ENCODE assay signal across 7 mouse cellular contexts in the genomic region with DNA sequence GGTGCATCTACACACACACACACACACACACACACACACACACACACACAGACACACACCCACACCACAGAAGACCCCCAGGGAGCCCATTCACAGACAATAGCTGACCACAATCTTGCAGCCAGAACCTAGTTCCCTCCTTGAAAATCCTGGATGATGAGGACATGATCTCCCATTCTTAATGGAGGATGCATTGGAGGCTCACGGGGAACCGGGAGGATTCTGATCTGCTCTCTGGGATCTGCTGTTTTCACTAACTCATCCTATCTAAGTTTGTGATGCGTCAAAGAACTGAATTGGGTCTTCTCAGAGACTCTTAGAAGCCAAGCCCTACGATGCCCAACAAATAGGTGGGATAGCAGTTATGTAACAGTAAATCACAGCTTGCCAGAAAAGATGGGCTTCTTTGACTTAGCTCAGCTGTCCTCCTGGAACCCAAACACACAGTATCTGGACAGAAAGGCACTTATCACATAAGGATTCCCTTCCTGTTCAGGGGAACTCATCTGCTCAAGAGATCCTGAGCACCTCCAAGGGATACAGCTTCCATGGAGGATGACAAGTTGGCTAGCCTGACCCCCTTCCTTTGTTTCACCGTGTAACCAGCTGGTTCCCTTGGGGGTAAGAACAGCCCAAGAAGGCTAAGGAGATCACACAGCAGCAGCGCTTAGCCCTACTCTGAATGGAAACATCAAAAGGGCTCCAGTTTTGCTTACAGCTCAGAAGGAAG. TPM values are rescaled to one million over a fixed set of nuclear protein-coding genes. Genes with fewer than 3 reads are reported as not detected.
A peak's percentile ranks its signal among the peaks of the same experiment; 100 is the strongest.
DNase-seq lines count a peak whose midpoint lies in the region; ATAC-seq and TF ChIP-seq lines count a peak whose summit lies in the region.

No protein-coding gene starts in this region.

- peak overlapping the region; percentile 47 for H3K4me3 ChIP-seq in lung, embryonic 15.5 days
- H3K4me3 ChIP-seq in intestine, embryonic 14.5 days (ENCODE audit: low read depth, low read length), result peak overlapping the region; percentile 43
- H3K4me3 ChIP-seq in olfactory bulb, adult 2 months (ENCODE audit: insufficient read depth, low read depth, low read length), result peak overlapping the region; percentile 68

- no peaks in the 10 kb centered on the region for H3K9me3 ChIP-seq in lung, embryonic 15.5 days
- H3K9me3 ChIP-seq in intestine, embryonic 14.5 days (ENCODE audit: control insufficient read depth, low read length), result no peaks in the 10 kb centered on the region

- no peak for DNase-seq in lung, postnatal 36 days
- DNase-seq in embryo, embryonic 10 days (ENCODE audit: low spot score), result peak; percentile 42
- DNase-seq in intestine, embryonic 14.5 days (ENCODE audit: low spot score), result no peak
- DNase-seq in thymus, postnatal 4 days, result no peak

- peak overlapping the region; percentile 40; the same call in 1 of the 2 replicates for H3K9ac ChIP-seq in lung, embryonic 15.5 days
- H3K9ac ChIP-seq in intestine, embryonic 14.5 days (ENCODE audit: low read length), result peak overlapping the region; percentile 36

- peaks cover 6% of the 10 kb centered on the region; the same call in 1 of the 2 replicates for H3K27me3 ChIP-seq in lung, embryonic 15.5 days
- no peaks in the 10 kb centered on the region for H3K27me3 ChIP-seq in intestine, embryonic 14.5 days (replicated peaks; ENCODE audit: control insufficient read depth, insufficient read depth, low read length)

- H3K4me1 ChIP-seq in lung, embryonic 15.5 days, result peaks cover 11% of the 10 kb centered on the region
- H3K4me1 ChIP-seq in intestine, embryonic 14.5 days (replicated peaks; ENCODE audit: control insufficient read depth, insufficient read depth, low read length), result peaks cover 8% of the 10 kb centered on the region; the same call in 1 of the 2 replicates
- H3K4me1 ChIP-seq in olfactory bulb, adult 2 months (ENCODE audit: control insufficient read depth, insufficient read depth, low read length), result peaks cover 10% of the 10 kb centered on the region

- H3K36me3 ChIP-seq in lung, embryonic 15.5 days, result no peaks in the 10 kb centered on the region
- peaks cover 5% of the 10 kb centered on the region for H3K36me3 ChIP-seq in intestine, embryonic 14.5 days (ENCODE audit: control insufficient read depth, insufficient read depth, low read length)

- peak overlapping the region; percentile 92 for H3K4me2 ChIP-seq in lung, embryonic 15.5 days
- H3K4me2 ChIP-seq in intestine, embryonic 14.5 days (ENCODE audit: low read length), result peak overlapping the region; percentile 67

- no peak overlapping the region for H3K27ac ChIP-seq in lung, embryonic 15.5 days
- no peak overlapping the region for H3K27ac ChIP-seq in intestine, embryonic 14.5 days (ENCODE audit: low read depth)
- peak overlapping the region; percentile 75 for H3K27ac ChIP-seq in olfactory bulb, adult 2 months (ENCODE audit: insufficient read depth, low read depth, low read length)

- no peak for TF ChIP-seq CTCF in olfactory bulb, adult 2 months (IDR thresholded peaks at IDR 0.05; ENCODE audit: insufficient read depth, low read depth, low read length)

- no peak for ATAC-seq in lung, embryonic 15.5 days (ENCODE audit: borderline replicate concordance, extremely low read depth, low FRiP score, low TSS enrichment)
- ATAC-seq in intestine, embryonic 14.5 days (replicated peaks; ENCODE audit: low FRiP score, low TSS enrichment, low read depth), result no peak
- no peak for ATAC-seq in inflammation-experienced regulatory T-cells, adult 6 months

- 56% methylated on average over 6 of the region's 6 CpGs for WGBS in lung, embryonic 15.5 days
- 47% methylated on average over 6 of the region's 6 CpGs for WGBS in intestine, embryonic 14.5 days
- WGBS in olfactory bulb, adult 2 months, result 12% methylated on average over 6 of the region's 6 CpGs

- no peak for TF ChIP-seq POLR2A in olfactory bulb, adult 2 months (IDR thresholded peaks at IDR 0.05; ENCODE audit: insufficient read depth, low read depth, low read length)

RNA-seq across cellular contexts. Expression of a gene that starts 1.1 kb away (rescaled TPM):
- 3.9 and 4.9 TPM in 2 replicates for polyA plus RNA-seq in lung, embryonic 15.5 days (2015; fragmentation: Nextera tagmentation; extraction: Ambion mirVana)
- polyA plus RNA-seq in intestine, embryonic 14.5 days (2014; fragmentation: Nextera tagmentation; extraction: Ambion mirVana), result 42.5 and 50.0 TPM in 2 replicates
- polyA plus RNA-seq in olfactory bulb, adult 2 months (2012; ENCODE audit: insufficient read depth, insufficient read length, low replicate concordance, missing spikeins), result not detected in 2 replicates
- 1 to 10 TPM in 1 of 3 experiments, under 1 TPM in 1, not detected in 1; 0.55 to 1.1 TPM for polyA plus RNA-seq in inflammation-experienced regulatory T-cells, adult 6 months (2017; shearing (Covaris generic))

RNA-seq across cellular contexts. Expression of a gene that starts 19.4 kb away (rescaled TPM):
- 34.0 and 36.3 TPM in 2 replicates for polyA plus RNA-seq in lung, embryonic 15.5 days (2015; fragmentation: Nextera tagmentation; extraction: Ambion mirVana)
- 33.9 and 37.8 TPM in 2 replicates for polyA plus RNA-seq in intestine, embryonic 14.5 days (2014; fragmentation: Nextera tagmentation; extraction: Ambion mirVana)
- polyA plus RNA-seq in olfactory bulb, adult 2 months (2012; ENCODE audit: insufficient read depth, insufficient read length, low replicate concordance, missing spikeins), result not detected in 2 replicates
- 10 to 100 TPM; 22.7 to 25.9 (median 24.1) TPM for polyA plus RNA-seq in inflammation-experienced regulatory T-cells, adult 6 months (2017; shearing (Covaris generic))

RNA-seq across cellular contexts. Expression of a gene that starts 29.9 kb away (rescaled TPM):
- polyA plus RNA-seq in lung, embryonic 15.5 days (2015; fragmentation: Nextera tagmentation; extraction: Ambion mirVana), result 0.10 TPM in 1 of 2 replicates, not detected in the other
- polyA plus RNA-seq in intestine, embryonic 14.5 days (2014; fragmentation: Nextera tagmentation; extraction: Ambion mirVana), result 0.26 and 0.30 TPM in 2 replicates
- polyA plus RNA-seq in olfactory bulb, adult 2 months (2012; ENCODE audit: insufficient read depth, insufficient read length, low replicate concordance, missing spikeins), result not detected in 2 replicates
- polyA plus RNA-seq in inflammation-experienced regulatory T-cells, adult 6 months (2017; shearing (Covaris generic)), result not detected
